Mouse (Mus musculus) MEL (cell line): ENCODE data around the gene Fam120c. TPM values are rescaled to one million over a fixed set of nuclear protein-coding genes. Genes with fewer than 3 reads are reported as not detected.

Experiments used
- DNase-seq: peaks from one replicate; pipeline ENCODE4 v3.0.0; 2011; ENCODE audit warnings: low read depth, low spot score
- H3K27ac ChIP-seq: 2 replicates; pipeline ENCODE4 v1.5.1; 2012; ENCODE audit warnings: low read depth, mild to moderate bottlenecking, control low read depth, low read length, moderate library complexity; ENCODE audit not compliant: control insufficient read depth
- H3K27me3 ChIP-seq, 2 experiments: fragments of 150-350 bp in 1 of 2; sonication (generic) in 1 of 2; 2 replicates each; pipeline ENCODE4 v1.6.1; 2012; ENCODE audit warnings: low read length in 2 of 2, mild to moderate bottlenecking in 2 of 2, improper control_type of control experiment in 1 of 2, moderate library complexity in 1 of 2; ENCODE audit not compliant: insufficient read depth in 2 of 2, control insufficient read depth in 1 of 2
- H3K36me3 ChIP-seq, 2 experiments: 2 replicates each; pipeline ENCODE4 v1.6.1; 2012 to 2014; ENCODE audit warnings: low read length in 2 of 2, improper control_type of control experiment in 1 of 2, inconsistent platforms in 1 of 2, mild to moderate bottlenecking in 1 of 2; ENCODE audit not compliant: insufficient read depth in 2 of 2, control insufficient read depth in 1 of 2
- H3K4me1 ChIP-seq, 2 experiments: fragments of 150-350 bp in 1 of 2; sonication (generic) in 1 of 2; 2 replicates each; pipeline ENCODE4 v1.6.1; 2012; ENCODE audit warnings: low read length in 2 of 2, improper control_type of control experiment in 1 of 2, mild to moderate bottlenecking in 1 of 2; ENCODE audit not compliant: insufficient read depth in 2 of 2, control insufficient read depth in 1 of 2
- H3K4me3 ChIP-seq, 2 experiments: fragments of 150-350 bp in 1 of 2; sonication (generic) in 1 of 2; 2 replicates each; pipeline ENCODE4 v1.5.1; 2012; ENCODE audit warnings: low read depth in 2 of 2, low read length in 2 of 2, mild to moderate bottlenecking in 2 of 2, moderate library complexity in 2 of 2, control low read depth in 1 of 2, improper control_type of control experiment in 1 of 2; ENCODE audit not compliant: control insufficient read depth in 1 of 2, insufficient read depth in 1 of 2
- H3K79me2 ChIP-seq: 2 replicates; pipeline ENCODE4 v1.6.1; 2012; ENCODE audit warnings: mild to moderate bottlenecking, low read length, moderate library complexity; ENCODE audit not compliant: control insufficient read depth, poor library complexity, insufficient read depth
- H3K9ac ChIP-seq: 2 replicates; pipeline ENCODE4 v1.6.1; 2012; ENCODE audit warnings: low read depth, mild to moderate bottlenecking, control low read depth, low read length, moderate library complexity; ENCODE audit not compliant: control insufficient read depth, poor library complexity, severe bottlenecking
- H3K9me3 ChIP-seq: fragments of 150-350 bp; sonication (generic); replicated peaks from 2 replicates; pipeline ENCODE4 v1.6.1; 2012; ENCODE audit warnings: mild to moderate bottlenecking, low read length, improper control_type of control experiment, moderate library complexity; ENCODE audit not compliant: insufficient read depth
- BHLHE40 ChIP-seq: IDR thresholded peaks from 2 replicates; pipeline ENCODE4 v1.6.1; 2012; ENCODE audit warnings: low read depth, mild to moderate bottlenecking, inconsistent platforms, low read length, improper control_type of control experiment, borderline replicate concordance
- CHD1 ChIP-seq: IDR thresholded peaks from 2 replicates; pipeline ENCODE4 v1.6.1; 2012; ENCODE audit warnings: low read depth, mild to moderate bottlenecking, inconsistent platforms, low read length, improper control_type of control experiment
- CHD2 ChIP-seq: IDR thresholded peaks from 2 replicates; pipeline ENCODE4 v1.6.1; 2011; ENCODE audit warnings: low read length, improper control_type of control experiment
- CTCF ChIP-seq, 3 experiments: IDR thresholded peaks in 2 of 3; conservative IDR thresholded peaks in 1 of 3; 2 replicates each; pipeline ENCODE4 v1.5.1; 2011 to 2012; ENCODE audit warnings: low read length in 3 of 3, low read depth in 2 of 3, mild to moderate bottlenecking in 2 of 3, improper control_type of control experiment in 1 of 3, inconsistent platforms in 1 of 3, mixed read lengths in 1 of 3, moderate library complexity in 1 of 3; ENCODE audit not compliant: control insufficient read depth in 1 of 3, insufficient read depth in 1 of 3, poor library complexity in 1 of 3, severe bottlenecking in 1 of 3
- E2F4 ChIP-seq: IDR thresholded peaks from 2 replicates; pipeline ENCODE4 v1.6.1; 2011; ENCODE audit warnings: low read depth, low read length, improper control_type of control experiment, borderline replicate concordance
- ELF1 ChIP-seq: IDR thresholded peaks from 2 replicates; pipeline ENCODE4 v1.6.1; 2014; ENCODE audit warnings: low read depth, mild to moderate bottlenecking, inconsistent platforms, low read length, improper control_type of control experiment, moderate library complexity
- EP300 ChIP-seq, 2 experiments: IDR thresholded peaks; 2 replicates each; pipeline ENCODE4 v1.6.1; 2011; ENCODE audit warnings: improper control_type of control experiment in 2 of 2, low read length in 2 of 2, low read depth in 1 of 2, mild to moderate bottlenecking in 1 of 2
- ETS1 ChIP-seq: IDR thresholded peaks from 2 replicates; pipeline ENCODE4 v1.6.1; 2012; ENCODE audit warnings: low read depth, mild to moderate bottlenecking, inconsistent platforms, low read length, improper control_type of control experiment, moderate library complexity
- GABPA ChIP-seq: IDR thresholded peaks from 2 replicates; pipeline ENCODE4 v1.6.1; 2012; ENCODE audit warnings: low read depth, mild to moderate bottlenecking, inconsistent platforms, low read length, improper control_type of control experiment, moderate library complexity
- GATA1 ChIP-seq: IDR thresholded peaks from 2 replicates; pipeline ENCODE4 v1.6.1; 2011; ENCODE audit warnings: low read depth, low read length, improper control_type of control experiment
- HCFC1 ChIP-seq: IDR thresholded peaks from 2 replicates; pipeline ENCODE4 v1.6.1; 2012; ENCODE audit warnings: low read depth, mild to moderate bottlenecking, inconsistent platforms, low read length, improper control_type of control experiment, moderate library complexity
- KAT2A ChIP-seq: conservative IDR thresholded peaks from 2 replicates; pipeline ENCODE4 v1.6.1; 2012; ENCODE audit warnings: low read depth, low read length, improper control_type of control experiment, inconsistent platforms
- MAFK ChIP-seq: IDR thresholded peaks from 2 replicates; pipeline ENCODE4 v1.6.1; 2011; ENCODE audit warnings: low read depth, mild to moderate bottlenecking, low read length, improper control_type of control experiment, borderline replicate concordance
- MAX ChIP-seq: IDR thresholded peaks from 2 replicates; pipeline ENCODE4 v1.6.1; 2011; ENCODE audit warnings: low read length, improper control_type of control experiment
- MAZ ChIP-seq: IDR thresholded peaks from 2 replicates; pipeline ENCODE4 v1.6.1; 2012; ENCODE audit warnings: low read depth, mild to moderate bottlenecking, inconsistent platforms, low read length, improper control_type of control experiment
- MXI1 ChIP-seq: IDR thresholded peaks from 2 replicates; pipeline ENCODE4 v1.6.1; 2011; ENCODE audit warnings: mild to moderate bottlenecking, low read depth, low read length, improper control_type of control experiment
- MYB ChIP-seq: IDR thresholded peaks from 2 replicates; pipeline ENCODE4 v1.6.1; 2011; ENCODE audit warnings: mild to moderate bottlenecking, low read depth, low read length, improper control_type of control experiment
- MYC ChIP-seq: IDR thresholded peaks from 2 replicates; pipeline ENCODE4 v1.6.1; 2011; ENCODE audit warnings: low read depth, mild to moderate bottlenecking, low read length, improper control_type of control experiment, moderate library complexity
- NELFE ChIP-seq: IDR thresholded peaks from 2 replicates; pipeline ENCODE4 v1.6.1; 2011; ENCODE audit warnings: low read depth, low read length, improper control_type of control experiment
- NRF1 ChIP-seq: IDR thresholded peaks from 2 replicates; pipeline ENCODE4 v1.6.1; 2014; ENCODE audit warnings: low read depth, mild to moderate bottlenecking, inconsistent platforms, low read length, improper control_type of control experiment, moderate library complexity; ENCODE audit not compliant: poor library complexity, insufficient read depth, severe bottlenecking
- POLR2A ChIP-seq, 2 experiments: IDR thresholded peaks; 2 replicates each; pipeline ENCODE4 v1.6.1; 2011 to 2012; ENCODE audit warnings: low read length in 2 of 2, mild to moderate bottlenecking in 2 of 2, control low read depth in 1 of 2, improper control_type of control experiment in 1 of 2, low read depth in 1 of 2, moderate library complexity in 1 of 2; ENCODE audit not compliant: control insufficient read depth in 1 of 2, insufficient read depth in 1 of 2, poor library complexity in 1 of 2
- POLR2AphosphoS5 ChIP-seq: IDR thresholded peaks from 2 replicates; pipeline ENCODE4 v1.6.1; 2012; ENCODE audit warnings: low read depth, borderline replicate concordance, mild to moderate bottlenecking, inconsistent platforms, low read length, moderate library complexity, mixed read lengths
- RAD21 ChIP-seq: IDR thresholded peaks from 2 replicates; pipeline ENCODE4 v1.6.1; 2011; ENCODE audit warnings: mild to moderate bottlenecking, low read depth, low read length, improper control_type of control experiment
- RCOR1 ChIP-seq: IDR thresholded peaks from 2 replicates; pipeline ENCODE4 v1.6.1; 2012; ENCODE audit warnings: low read depth, mild to moderate bottlenecking, inconsistent platforms, low read length, improper control_type of control experiment
- SIN3A ChIP-seq: IDR thresholded peaks from 2 replicates; pipeline ENCODE4 v1.6.1; 2012; ENCODE audit warnings: low read length, improper control_type of control experiment, inconsistent platforms
- SMC3 ChIP-seq: IDR thresholded peaks from 2 replicates; pipeline ENCODE4 v1.6.1; 2011; ENCODE audit warnings: low read depth, low read length, improper control_type of control experiment
- TAL1 ChIP-seq: IDR thresholded peaks from 2 replicates; pipeline ENCODE4 v1.6.1; 2012; ENCODE audit warnings: mild to moderate bottlenecking, inconsistent platforms, low read length, moderate library complexity, mixed read lengths
- TBP ChIP-seq: IDR thresholded peaks from 2 replicates; pipeline ENCODE4 v1.8.0; 2011; ENCODE audit warnings: low read depth, low read length, improper control_type of control experiment
- TCF12 ChIP-seq: IDR thresholded peaks from 2 replicates; pipeline ENCODE4 v1.6.1; 2014; ENCODE audit warnings: low read depth, mild to moderate bottlenecking, inconsistent platforms, low read length, improper control_type of control experiment, moderate library complexity
- UBTF ChIP-seq: IDR thresholded peaks from 2 replicates; pipeline ENCODE4 v1.6.1; 2012; ENCODE audit warnings: low read depth, mild to moderate bottlenecking, inconsistent platforms, low read length, improper control_type of control experiment, moderate library complexity, borderline replicate concordance; ENCODE audit not compliant: insufficient read depth
- USF2 ChIP-seq, 2 experiments: IDR thresholded peaks; 2 replicates each; pipeline ENCODE4 v1.6.1; 2011 to 2012; ENCODE audit warnings: improper control_type of control experiment in 2 of 2, low read length in 2 of 2, borderline replicate concordance in 1 of 2, inconsistent platforms in 1 of 2, low read depth in 1 of 2, mild to moderate bottlenecking in 1 of 2; ENCODE audit not compliant: insufficient read depth in 1 of 2
- ZC3H11A ChIP-seq: IDR thresholded peaks from 2 replicates; pipeline ENCODE4 v1.6.1; 2012; ENCODE audit warnings: low read depth, mild to moderate bottlenecking, inconsistent platforms, low read length, improper control_type of control experiment
- ZKSCAN1 ChIP-seq: IDR thresholded peaks from 2 replicates; pipeline ENCODE4 v1.6.1; 2012; ENCODE audit warnings: low read depth, mild to moderate bottlenecking, inconsistent platforms, low read length, improper control_type of control experiment, moderate library complexity
- ZMIZ1 ChIP-seq: IDR thresholded peaks from 2 replicates; pipeline ENCODE4 v1.6.1; 2012; ENCODE audit warnings: low read depth, mild to moderate bottlenecking, inconsistent platforms, low read length, improper control_type of control experiment, moderate library complexity
- ZNF384 ChIP-seq: IDR thresholded peaks from 2 replicates; pipeline ENCODE4 v1.6.1; 2012; ENCODE audit warnings: low read depth, mild to moderate bottlenecking, inconsistent platforms, low read length, improper control_type of control experiment
- polyA plus RNA-seq, 2 experiments: library from polyadenylated mRNA; stranded (reverse) in 1 of 2; unstranded in 1 of 2; fragments of >175 nt in 1 of 2; fragments of >200 nt in 1 of 2; gene quantifications; 2 replicates each; pipeline versions ENCODE4 v1.2.1 to v1.2.4; 2012; ENCODE audit warnings: low replicate concordance in 2 of 2, low read depth in 1 of 2; ENCODE audit not compliant: insufficient read length in 2 of 2, insufficient read depth in 1 of 2, missing spikeins in 1 of 2
- total RNA-seq: library from RNA; depleted of rRNA; stranded (reverse); fragments of 300-350 nt; gene quantifications from 2 replicates; pipeline ENCODE4 v1.2.3, GENCODE M21; 2012; rRNA removed

Fam120c gene
- total RNA-seq (7.6 TPM in 2 replicates), polyA plus RNA-seq (10 to 100 TPM; 12.5 to 35.3 TPM)

DNA sequence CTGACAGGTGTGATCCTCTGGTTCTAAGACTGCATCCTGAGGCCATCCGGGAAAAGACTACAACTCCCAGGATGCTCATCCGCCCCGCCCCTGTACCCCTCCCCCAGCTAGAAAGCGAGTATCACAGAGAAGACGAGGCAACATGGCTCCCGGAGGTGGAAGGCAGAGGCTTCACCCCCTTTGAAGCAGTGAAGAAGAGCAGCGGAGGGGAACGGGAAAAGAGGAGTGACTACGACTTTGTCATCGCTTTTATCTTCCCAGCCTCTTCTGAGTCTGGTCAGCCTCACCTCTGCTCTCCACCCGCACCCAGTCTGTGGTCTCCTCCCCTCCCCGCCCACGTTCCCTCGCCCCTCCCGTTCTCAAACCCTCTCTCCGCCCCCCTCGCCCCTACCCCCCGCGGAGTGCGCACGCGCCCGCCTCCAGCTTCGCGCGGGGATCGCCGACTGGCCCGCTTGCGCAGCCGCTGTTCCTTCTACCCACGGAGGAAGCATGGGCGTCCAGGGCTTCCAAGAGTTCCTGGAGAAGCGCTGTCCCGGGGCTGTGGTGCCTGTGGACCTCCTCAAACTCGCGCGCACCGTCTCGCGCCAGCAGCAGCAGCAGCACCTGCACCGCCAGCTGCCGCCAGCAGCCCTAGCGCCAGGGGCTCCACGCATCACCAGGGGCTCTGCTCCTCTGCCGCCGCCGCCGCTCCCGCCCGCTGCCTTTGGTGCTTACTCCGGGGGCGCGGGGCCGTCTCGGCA, at the start of gene Fam120c:
Gene Fam120c (plus strand): TSS at position 415 of the 740 bp plus-strand sequence.
- Histone ChIP-seq H3K4me1 (peaks cover 2 to 16% of the 10 kb centered on the region in 2 experiments), H3K9me3 (no peaks in the 10 kb centered on the region), H3K27ac (peak within 1 kb of the TSS; percentile 98), H3K79me2 (peaks cover 42% of the 10 kb centered on the region), H3K36me3 (peaks cover 7 to 31% of the 10 kb centered on the region in 2 experiments; a peak in 3 of 4 replicates), H3K9ac (peak within 1 kb of the TSS; percentile 95), H3K27me3 (no peaks in the 10 kb centered on the region), H3K4me3 (peak within 1 kb of the TSS; percentile 91 to 92)
- peak; percentile 95 for DNase-seq
- no peak for TF ChIP-seq E2F4
- TF ChIP-seq MYC: peak; percentile 58; the same call in 1 of the 2 replicates
- peak; percentile 64 for TF ChIP-seq ELF1
- TF ChIP-seq BHLHE40: 0 out of 2 replicates have a peak, but pooled peaks have one; percentile 27
- TF ChIP-seq POLR2A (IDR thresholded peaks at IDR 0.05; ENCODE audit: control insufficient read depth in 1 of 2, insufficient read depth in 1 of 2, low read depth in 1 of 2, low read length in 2 of 2, poor library complexity in 1 of 2): peak; percentile 77 to 79
- TF ChIP-seq CHD2: peak; percentile 88
- TF ChIP-seq KAT2A: peak; percentile 87
- TF ChIP-seq RCOR1: no peak
- TF ChIP-seq MYB: no peak
- TF ChIP-seq NELFE: peak; percentile 85
- TF ChIP-seq HCFC1: peak; percentile 100
- TF ChIP-seq GATA1: peak; percentile 3; the same call in 1 of the 2 replicates
- TF ChIP-seq ZNF384: no peak
- TF ChIP-seq CTCF (IDR thresholded peaks at IDR 0.05 in 2 of 3, conservative IDR thresholded peaks at IDR 0.05 in 1 of 3; ENCODE audit: control insufficient read depth in 1 of 3, insufficient read depth in 1 of 3, low read depth in 2 of 3, low read length in 3 of 3, poor library complexity in 1 of 3, severe bottlenecking in 1 of 3): no peak
- TF ChIP-seq NRF1: peak; percentile 83
- no peak for TF ChIP-seq SMC3
- no peak for TF ChIP-seq USF2 (IDR thresholded peaks at IDR 0.05; ENCODE audit: borderline replicate concordance in 1 of 2, insufficient read depth in 1 of 2, low read depth in 1 of 2, low read length in 2 of 2)
- TF ChIP-seq ETS1: 0 out of 2 replicates have a peak, but pooled peaks have one; percentile 41
- no peak; the same call in none of the 2 replicates for TF ChIP-seq MXI1
- no peak for TF ChIP-seq UBTF
- peak; percentile 90 for TF ChIP-seq MAZ
- TF ChIP-seq SIN3A: peak; percentile 71; the same call in 1 of the 2 replicates
- TF ChIP-seq CHD1: no peak
- TF ChIP-seq TAL1: no peak
- no peak for TF ChIP-seq ZKSCAN1
- TF ChIP-seq MAFK: no peak
- no peak for TF ChIP-seq ZC3H11A
- TF ChIP-seq EP300 (IDR thresholded peaks at IDR 0.05; ENCODE audit: low read depth in 1 of 2, low read length in 2 of 2): 0 out of 4 replicates have a peak, but pooled peaks of 1 of the 2 experiments have one; percentile 19
- no peak; the same call in 1 of the 2 replicates for TF ChIP-seq POLR2AphosphoS5
- peak; percentile 83 for TF ChIP-seq TBP
- TF ChIP-seq RAD21: no peak
- TF ChIP-seq ZMIZ1: 0 out of 2 replicates have a peak, but pooled peaks have one; percentile 30
- TF ChIP-seq TCF12: peak; percentile 51
- TF ChIP-seq GABPA: no peak
- TF ChIP-seq MAX: no peak
